Mouse (Mus musculus) forebrain, embryonic 13.5 days (tissue): Measurements from ENCODE around the gene Utrn. TPM values are rescaled to one million over a fixed set of nuclear protein-coding genes. Genes with fewer than 3 reads are reported as not detected.
A peak's percentile ranks its signal among the peaks of the same experiment; 100 is the strongest.

Experiments used
- ATAC-seq: fragments of 200-750 bp; cut with Nextera tagmentation; 2 replicates; pipeline ENCODE4 v1.8.0; 2017
- H3K27ac ChIP-seq: fragments of 300-500 bp; sonication (generic); 2 replicates; pipeline ENCODE4 v1.5.1; 2015; ENCODE audit warnings: inconsistent platforms, mild to moderate bottlenecking, moderate library complexity
- H3K27me3 ChIP-seq: fragments of 300-500 bp; sonication (generic); 2 replicates; pipeline ENCODE4 v1.6.1; 2015; ENCODE audit warnings: mild to moderate bottlenecking, inconsistent platforms
- H3K36me3 ChIP-seq: fragments of 300-500 bp; sonication (generic); 2 replicates; pipeline ENCODE4 v1.6.1; 2015; ENCODE audit warnings: mild to moderate bottlenecking, inconsistent platforms; ENCODE audit not compliant: poor library complexity, severe bottlenecking
- H3K4me1 ChIP-seq: fragments of 300-500 bp; sonication (generic); 2 replicates; pipeline ENCODE4 v1.6.1; 2015; ENCODE audit warnings: inconsistent platforms
- H3K4me2 ChIP-seq: fragments of 300-500 bp; sonication (generic); 2 replicates; pipeline ENCODE4 v1.6.1; 2015; ENCODE audit warnings: inconsistent platforms, mild to moderate bottlenecking, moderate library complexity
- H3K4me3 ChIP-seq: fragments of 300-500 bp; sonication (generic); 2 replicates; pipeline ENCODE4 v1.5.1; 2015; ENCODE audit warnings: mild to moderate bottlenecking, inconsistent platforms
- H3K9ac ChIP-seq: fragments of 300-500 bp; sonication (generic); 2 replicates; pipeline ENCODE4 v1.6.1; 2015; ENCODE audit warnings: mild to moderate bottlenecking, inconsistent platforms
- H3K9me3 ChIP-seq: fragments of 300-500 bp; sonication (generic); replicated peaks from 2 replicates; pipeline ENCODE4 v1.6.1; 2016; ENCODE audit warnings: inconsistent platforms
- WGBS: fragments of 180-500 bp; shearing (Covaris S2); methylation state at CpG from one replicate; pipeline ENCODE4 v1.1.7; 2015; 5-methylcytosine and 5-hydroxymethylcytosine counted together
- polyA plus RNA-seq: library from polyadenylated mRNA; unstranded; fragments of >200 nt; fragmentation: Nextera tagmentation; extraction: Ambion mirVana; gene quantifications from 2 replicates; pipeline ENCODE4 v1.2.1, GENCODE M21; 2015

The Utrn gene
- polyA plus RNA-seq, 1 experiment from 2014 or later: 18.7 TPM

GRCm38 (mm10) chr10:12809702-12810101, 59.5 kb downstream of the Utrn start:
- H3K4me2 ChIP-seq: no peak overlapping the region
- no peak overlapping the region for H3K27ac ChIP-seq
- no peaks in the 10 kb centered on the region for H3K9me3 ChIP-seq
- H3K4me1 ChIP-seq: no peaks in the 10 kb centered on the region
- H3K36me3 ChIP-seq: no peaks in the 10 kb centered on the region
- no peak for ATAC-seq
- H3K27me3 ChIP-seq: no peaks in the 10 kb centered on the region
- WGBS: 93% methylated on average over 3 of the region's 3 CpGs
- no peak overlapping the region for H3K4me3 ChIP-seq
- H3K9ac ChIP-seq: no peak overlapping the region

- Histone ChIP-seq H3K27me3 (no peaks in the 10 kb centered on the region), H3K4me2 (no peak overlapping the region), H3K4me3 (no peak overlapping the region), H3K9me3 (no peaks in the 10 kb centered on the region), H3K9ac (no peak overlapping the region), H3K36me3 (no peaks in the 10 kb centered on the region), H3K4me1 (no peaks in the 10 kb centered on the region), H3K27ac (no peak overlapping the region)
- ATAC-seq: no peak
- WGBS: 88% methylated on average over 4 of the region's 4 CpGs
Measured at GRCm38 (mm10) chr10:12808467-12808866, 60.7 kb downstream of the Utrn start.

- Histone ChIP-seq H3K9ac (no peak overlapping the region), H3K27me3 (no peaks in the 10 kb centered on the region), H3K36me3 (no peaks in the 10 kb centered on the region), H3K4me2 (no peak overlapping the region), H3K9me3 (no peaks in the 10 kb centered on the region), H3K4me1 (no peaks in the 10 kb centered on the region), H3K27ac (no peak overlapping the region), H3K4me3 (no peak overlapping the region)
- ATAC-seq: no peak
- WGBS: 83% methylated on average over 9 of the region's 9 CpGs
Measured at GRCm38 (mm10) chr10:12807706-12808105, 61.5 kb downstream of the Utrn start.

DNA sequence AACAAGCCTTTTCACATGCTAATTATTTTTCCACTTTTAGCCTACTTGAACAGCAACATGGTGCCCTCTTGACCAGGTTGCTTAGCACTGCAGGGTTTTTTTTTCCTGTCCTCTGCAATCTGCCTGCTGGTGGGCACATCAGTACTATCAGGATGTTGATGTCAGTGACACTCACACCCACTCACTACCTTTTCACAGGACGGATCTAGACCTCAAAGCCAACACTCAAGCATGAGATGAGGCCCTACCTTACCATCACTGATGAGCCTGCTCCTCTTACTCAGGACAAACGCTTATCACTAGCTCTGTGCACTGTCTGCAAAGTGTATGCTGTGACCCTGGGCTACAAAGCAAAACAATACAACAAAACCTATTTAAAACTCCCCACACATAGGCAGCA, 63.3 kb downstream of the Utrn start:
- 68% methylated on average over 2 of the region's 2 CpGs for WGBS
- H3K27ac ChIP-seq: no peak overlapping the region
- H3K27me3 ChIP-seq: no peaks in the 10 kb centered on the region
- no peaks in the 10 kb centered on the region for H3K9me3 ChIP-seq
- no peak overlapping the region for H3K9ac ChIP-seq
- no peak overlapping the region for H3K4me2 ChIP-seq
- no peak for ATAC-seq
- no peaks in the 10 kb centered on the region for H3K36me3 ChIP-seq
- H3K4me3 ChIP-seq: no peak overlapping the region
- H3K4me1 ChIP-seq: no peaks in the 10 kb centered on the region

- Histone ChIP-seq H3K36me3 (no peaks in the 10 kb centered on the region), H3K27ac (no peak overlapping the region), H3K4me1 (no peaks in the 10 kb centered on the region), H3K4me2 (no peak overlapping the region), H3K9me3 (no peaks in the 10 kb centered on the region), H3K4me3 (no peak overlapping the region), H3K9ac (no peak overlapping the region), H3K27me3 (no peaks in the 10 kb centered on the region)
- 76% methylated on average over 1 of the region's 1 CpGs for WGBS
- ATAC-seq: no peak
Measured at GRCm38 (mm10) chr10:12803939-12804338, 65.2 kb downstream of the Utrn start.

- H3K27me3 ChIP-seq: no peaks in the 10 kb centered on the region
- H3K4me1 ChIP-seq: peaks cover 9% of the 10 kb centered on the region
- H3K4me2 ChIP-seq: no peak overlapping the region
- 98% methylated on average over 2 of the region's 2 CpGs for WGBS
- H3K9me3 ChIP-seq: no peaks in the 10 kb centered on the region
- H3K36me3 ChIP-seq: no peaks in the 10 kb centered on the region
- no peak overlapping the region for H3K9ac ChIP-seq
- ATAC-seq: no peak
- no peak overlapping the region for H3K27ac ChIP-seq
- no peak overlapping the region for H3K4me3 ChIP-seq
Measured at GRCm38 (mm10) chr10:12799416-12799815, 69.7 kb downstream of the Utrn start.

DNA sequence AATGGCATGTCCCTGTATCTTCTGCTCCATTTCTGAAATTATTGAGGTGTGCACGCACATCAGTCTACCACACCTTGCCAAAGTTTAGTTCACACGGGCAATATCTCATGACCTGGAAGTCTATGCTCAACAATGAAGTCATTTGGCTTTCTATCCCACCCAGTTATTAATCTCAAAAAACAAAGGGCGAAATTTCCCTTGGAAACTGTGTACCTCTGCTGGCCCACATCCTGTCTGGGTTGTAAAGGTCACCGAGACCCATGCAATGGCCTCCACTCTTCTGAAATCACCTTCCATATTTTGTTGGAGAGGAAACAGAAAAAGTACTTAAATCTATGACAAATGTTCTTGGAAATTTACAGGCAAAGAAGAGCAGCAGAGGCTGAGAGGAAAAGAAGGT, 70.9 kb downstream of the Utrn start:
- no peaks in the 10 kb centered on the region for H3K27me3 ChIP-seq
- no peaks in the 10 kb centered on the region for H3K36me3 ChIP-seq
- H3K27ac ChIP-seq: no peak overlapping the region
- H3K4me2 ChIP-seq: no peak overlapping the region
- no peak overlapping the region for H3K9ac ChIP-seq
- no peak overlapping the region for H3K4me3 ChIP-seq
- H3K9me3 ChIP-seq: no peaks in the 10 kb centered on the region
- WGBS: 90% methylated on average over 4 of the region's 4 CpGs
- peaks cover 9% of the 10 kb centered on the region for H3K4me1 ChIP-seq
- no peak for ATAC-seq

- Histone ChIP-seq H3K4me2 (no peak overlapping the region), H3K27ac (no peak overlapping the region), H3K4me1 (peaks cover 12% of the 10 kb centered on the region), H3K4me3 (no peak overlapping the region), H3K9me3 (no peaks in the 10 kb centered on the region), H3K36me3 (no peaks in the 10 kb centered on the region), H3K27me3 (no peaks in the 10 kb centered on the region), H3K9ac (no peak overlapping the region)
- 0 out of 2 replicates have a peak, but pooled peaks have one; percentile 27 for ATAC-seq
- 62% methylated on average over 1 of the region's 1 CpGs for WGBS
Measured at GRCm38 (mm10) chr10:12796510-12796840, 72.7 kb downstream of the Utrn start.

- no peak overlapping the region for H3K9ac ChIP-seq
- H3K36me3 ChIP-seq: no peaks in the 10 kb centered on the region
- WGBS: 58% methylated on average over 8 of the region's 8 CpGs
- peaks cover 12% of the 10 kb centered on the region for H3K4me1 ChIP-seq
- no peak overlapping the region for H3K27ac ChIP-seq
- H3K9me3 ChIP-seq: no peaks in the 10 kb centered on the region
- H3K4me2 ChIP-seq: no peak overlapping the region
- H3K4me3 ChIP-seq: no peak overlapping the region
- peak; percentile 53; the same call in 1 of the 2 replicates for ATAC-seq
- H3K27me3 ChIP-seq: no peaks in the 10 kb centered on the region
Measured at GRCm38 (mm10) chr10:12795796-12796509, 73.2 kb downstream of the Utrn start.

GRCm38 (mm10) chr10:12792049-12792448, 77.1 kb downstream of the Utrn start:
- H3K27ac ChIP-seq: no peak overlapping the region
- H3K9me3 ChIP-seq: no peaks in the 10 kb centered on the region
- H3K4me2 ChIP-seq: no peak overlapping the region
- no peak for ATAC-seq
- 12% methylated on average over 6 of the region's 6 CpGs for WGBS
- no peak overlapping the region for H3K9ac ChIP-seq
- H3K4me3 ChIP-seq: no peak overlapping the region
- H3K36me3 ChIP-seq: no peaks in the 10 kb centered on the region
- H3K4me1 ChIP-seq: peaks cover 12% of the 10 kb centered on the region
- no peaks in the 10 kb centered on the region for H3K27me3 ChIP-seq

DNA sequence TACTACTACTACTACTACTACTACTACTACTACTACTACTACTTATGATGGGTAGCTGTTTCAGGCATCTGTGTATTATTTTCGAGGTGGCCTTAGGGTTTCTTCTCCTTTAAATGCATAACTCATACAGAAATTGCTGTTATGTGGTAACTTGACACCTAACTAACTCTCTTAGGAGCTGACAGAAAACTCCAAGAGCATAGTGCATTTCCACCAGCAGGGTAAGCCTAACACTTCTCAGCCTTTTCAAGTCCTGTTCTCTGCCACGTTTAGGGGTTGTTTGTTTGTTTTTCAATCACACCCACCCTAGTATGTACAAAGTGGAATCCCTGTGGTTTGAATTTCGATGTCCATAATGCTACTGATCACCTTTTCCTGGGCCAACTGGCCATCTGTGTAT, 78.3 kb downstream of the Utrn start:
- Histone ChIP-seq H3K27me3 (no peaks in the 10 kb centered on the region), H3K4me1 (peaks cover 5% of the 10 kb centered on the region; the same call in 1 of the 2 replicates), H3K9me3 (no peaks in the 10 kb centered on the region), H3K4me2 (no peak overlapping the region), H3K27ac (no peak overlapping the region), H3K4me3 (no peak overlapping the region), H3K9ac (no peak overlapping the region), H3K36me3 (no peaks in the 10 kb centered on the region)
- WGBS: 73% methylated on average over 3 of the region's 3 CpGs
- ATAC-seq: no peak

GRCm38 (mm10) chr10:12788529-12788928, 80.6 kb downstream of the Utrn start:
- no peak for ATAC-seq
- 87% methylated on average over 1 of the region's 1 CpGs for WGBS
- no peaks in the 10 kb centered on the region for H3K27me3 ChIP-seq
- H3K36me3 ChIP-seq: no peaks in the 10 kb centered on the region
- H3K27ac ChIP-seq: no peak overlapping the region
- H3K4me1 ChIP-seq: peaks cover 3% of the 10 kb centered on the region; the same call in 1 of the 2 replicates
- H3K4me3 ChIP-seq: no peak overlapping the region
- no peak overlapping the region for H3K9ac ChIP-seq
- H3K4me2 ChIP-seq: no peak overlapping the region
- H3K9me3 ChIP-seq: no peaks in the 10 kb centered on the region

GRCm38 (mm10) chr10:12787965-12788364, 81.2 kb downstream of the Utrn start:
- H3K4me3 ChIP-seq: no peak overlapping the region
- no peaks in the 10 kb centered on the region for H3K9me3 ChIP-seq
- H3K4me1 ChIP-seq: peaks cover 3% of the 10 kb centered on the region; the same call in 1 of the 2 replicates
- no peak overlapping the region for H3K27ac ChIP-seq
- no peak for ATAC-seq
- H3K36me3 ChIP-seq: no peaks in the 10 kb centered on the region
- H3K27me3 ChIP-seq: no peaks in the 10 kb centered on the region
- 92% methylated on average over 6 of the region's 6 CpGs for WGBS
- no peak overlapping the region for H3K4me2 ChIP-seq
- H3K9ac ChIP-seq: no peak overlapping the region
